Mouse (Mus musculus) thymus, adult 2 months (tissue): ENCODE results near the gene Cd9.

ENCODE experiments used
- CTCF ChIP-seq: fragments of 200-500 bp; IDR thresholded peaks from 2 replicates; pipeline ENCODE4 v1.5.1; 2012; ENCODE audit warnings: mild to moderate bottlenecking, control low read depth, low read length, moderate library complexity, borderline replicate concordance; ENCODE audit not compliant: control insufficient read depth, poor library complexity, insufficient read depth; ENCODE audit errors: extremely low read depth
- POLR2A ChIP-seq: fragments of 200-500 bp; IDR thresholded peaks from 2 replicates; pipeline ENCODE4 v1.6.1; 2012; ENCODE audit warnings: mild to moderate bottlenecking, low read length, control low read depth, moderate library complexity; ENCODE audit not compliant: control insufficient read depth, poor library complexity, insufficient read depth; ENCODE audit errors: extremely low read depth

GRCm38 (mm10) chr6:125429741-125430140 is 64.8 kb downstream of the Cd9 start:
- TF ChIP-seq CTCF (no peak), POLR2A (no peak)
